Mouse (Mus musculus) erythroblast, embryonic 14.5 days (primary cell): ENCODE results near the gene Kcnab2. TPM values are rescaled to one million over a fixed set of nuclear protein-coding genes. Genes with fewer than 3 reads are reported as not detected.

Experiments
- H3K27me3 ChIP-seq: 2 replicates; pipeline ENCODE4 v1.6.1; 2012; ENCODE audit warnings: inconsistent platforms; ENCODE audit not compliant: control insufficient read depth
- H3K36me3 ChIP-seq: 2 replicates; pipeline ENCODE4 v1.6.1; 2012; ENCODE audit warnings: mild to moderate bottlenecking, inconsistent platforms; ENCODE audit not compliant: control insufficient read depth
- H3K4me1 ChIP-seq: 2 replicates; pipeline ENCODE4 v1.6.1; 2012; ENCODE audit warnings: inconsistent platforms; ENCODE audit not compliant: control insufficient read depth
- H3K4me3 ChIP-seq: replicated peaks from 2 replicates; pipeline ENCODE3; 2012; ENCODE audit warnings: moderate library complexity, mild to moderate bottlenecking, inconsistent platforms
- H3K9me3 ChIP-seq: 2 replicates; pipeline ENCODE4 v1.6.1; 2012; ENCODE audit warnings: low read length, inconsistent platforms, mixed read lengths; ENCODE audit not compliant: control insufficient read depth
- GATA1 ChIP-seq: IDR thresholded peaks from 2 replicates; pipeline ENCODE4 v1.6.1; 2012; ENCODE audit warnings: low read length, inconsistent platforms, mixed read lengths
- TAL1 ChIP-seq: IDR thresholded peaks from 3 replicates; pipeline ENCODE4 v1.6.1; 2012; ENCODE audit warnings: low read length, inconsistent platforms, mixed read lengths
- polyA plus RNA-seq: library from polyadenylated mRNA; stranded (reverse); fragments of >175 nt; gene quantifications from 2 replicates; pipeline ENCODE4 v1.2.3, GENCODE M21; 2012

Gene Kcnab2
- polyA plus RNA-seq, 1 experiment, result 0.19 TPM

DNA sequence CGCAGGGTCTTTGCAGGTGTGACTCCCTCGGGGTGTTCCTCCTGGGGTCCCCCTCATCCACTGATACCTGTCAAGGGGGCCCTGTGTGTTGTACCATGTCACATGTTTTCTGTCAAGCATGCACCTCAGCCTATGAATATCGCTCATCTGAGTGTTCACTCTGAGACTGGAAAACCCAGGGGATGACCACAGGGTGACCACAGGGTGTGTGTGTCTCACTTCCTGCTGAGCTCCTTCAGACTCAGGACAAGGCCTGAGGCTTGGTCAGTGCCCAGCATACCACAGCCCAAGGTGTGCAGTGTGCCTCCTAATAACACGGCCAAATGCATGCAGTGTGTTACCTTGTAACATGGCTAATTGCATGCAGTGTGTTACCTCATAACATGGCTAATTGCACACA is 20.0 kb downstream of the Kcnab2 start:
- Histone ChIP-seq H3K36me3 (no peaks in the 10 kb centered on the region), H3K9me3 (peaks cover 5% of the 10 kb centered on the region; the same call in 1 of the 2 replicates), H3K4me1 (no peaks in the 10 kb centered on the region), H3K27me3 (no peaks in the 10 kb centered on the region), H3K4me3 (no peak overlapping the region)
- TF ChIP-seq TAL1 (no peak), GATA1 (no peak)

DNA sequence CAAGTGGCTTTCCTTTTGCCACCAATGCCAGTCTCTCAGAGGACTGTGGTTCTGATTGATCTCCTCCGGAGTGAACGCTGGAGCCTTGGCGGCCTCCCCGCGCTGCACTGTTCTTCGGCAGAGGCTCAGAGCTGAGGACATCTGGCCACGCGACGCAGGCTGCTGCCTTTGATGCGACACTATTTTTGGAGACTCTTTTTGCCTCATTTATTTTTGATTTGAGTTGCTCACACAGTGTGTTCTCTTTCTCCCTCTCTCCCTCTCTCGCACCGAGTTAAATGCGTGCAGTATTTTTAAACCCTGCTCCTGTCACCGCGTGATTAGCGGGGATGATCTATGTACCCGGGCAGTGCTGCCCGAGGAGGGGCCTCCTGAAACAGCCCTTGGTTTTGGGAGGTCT is 21.1 kb downstream of the Kcnab2 start:
- H3K27me3 ChIP-seq, result no peaks in the 10 kb centered on the region
- no peaks in the 10 kb centered on the region for H3K36me3 ChIP-seq
- H3K4me1 ChIP-seq, result no peaks in the 10 kb centered on the region
- TF ChIP-seq TAL1 (no peak), GATA1 (no peak)
- H3K4me3 ChIP-seq, result no peak overlapping the region
- H3K9me3 ChIP-seq, result peaks cover 5% of the 10 kb centered on the region; the same call in 1 of the 2 replicates

DNA sequence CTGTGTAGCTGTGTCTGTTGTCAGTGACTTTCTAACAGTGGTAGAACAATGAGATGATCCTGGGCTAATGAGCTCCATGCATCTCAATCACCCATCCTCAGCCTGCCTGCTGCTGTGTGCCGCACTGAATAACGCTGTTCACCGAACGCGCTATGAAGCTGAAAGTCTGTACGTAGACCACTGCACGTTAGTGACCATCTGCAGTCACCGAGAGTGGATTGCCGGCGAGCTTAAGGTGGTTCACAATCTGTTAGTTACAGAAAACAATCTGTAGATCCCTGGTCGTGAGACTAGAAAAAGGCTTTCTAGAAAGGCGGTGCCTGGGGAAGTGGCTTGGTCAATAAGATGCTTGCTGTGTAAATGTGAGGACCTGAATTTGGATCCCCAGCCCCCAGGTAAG is 23.5 kb downstream of the Kcnab2 start:
- Histone ChIP-seq H3K36me3 (no peaks in the 10 kb centered on the region), H3K27me3 (no peaks in the 10 kb centered on the region), H3K4me3 (no peak overlapping the region), H3K9me3 (peaks cover 7% of the 10 kb centered on the region), H3K4me1 (no peaks in the 10 kb centered on the region)
- TF ChIP-seq TAL1, result no peak
- TF ChIP-seq GATA1, result no peak

DNA sequence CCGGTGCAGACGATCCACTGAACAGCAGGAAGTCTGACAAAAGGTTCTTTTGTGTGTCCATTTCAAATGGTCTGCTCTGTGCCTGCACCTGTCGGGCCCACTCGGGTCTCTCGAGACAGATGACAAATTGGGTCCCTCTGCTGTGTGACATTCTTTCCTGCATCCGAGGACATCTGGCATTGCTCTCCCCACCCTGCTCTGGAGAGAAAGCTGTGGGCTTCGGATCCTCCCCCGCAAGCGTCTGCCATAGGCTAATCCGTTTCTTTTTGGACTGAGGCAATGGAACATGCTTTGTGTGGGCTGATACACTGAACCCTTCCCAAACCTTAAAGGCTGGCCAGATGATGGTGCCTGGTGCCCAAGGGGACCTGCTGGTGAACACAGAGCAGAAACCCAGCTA is 24.6 kb downstream of the Kcnab2 start:
- TF ChIP-seq GATA1 (no peak), TAL1 (no peak)
- Histone ChIP-seq H3K9me3 (peaks cover 5% of the 10 kb centered on the region), H3K27me3 (no peaks in the 10 kb centered on the region), H3K4me3 (no peak overlapping the region), H3K36me3 (no peaks in the 10 kb centered on the region), H3K4me1 (peaks cover 6% of the 10 kb centered on the region)

DNA sequence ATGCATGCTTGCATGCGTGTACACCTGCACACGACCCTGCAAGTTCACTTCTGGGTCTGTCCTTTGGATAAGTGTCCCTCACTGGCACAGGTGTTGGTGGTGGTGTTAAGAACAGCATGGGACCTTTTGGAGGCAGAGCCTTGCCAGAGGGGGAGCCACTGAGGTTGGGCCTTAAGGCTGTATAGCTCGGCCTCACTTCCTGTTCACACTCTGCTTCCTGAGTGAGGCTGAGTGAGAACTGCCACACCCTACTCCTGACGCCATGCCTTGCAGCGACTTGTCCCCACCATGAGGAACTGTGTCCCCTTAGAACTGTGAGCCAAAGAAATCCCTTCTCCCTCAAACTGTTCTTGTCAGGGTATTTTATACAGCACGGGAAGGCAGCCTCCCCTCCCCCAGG is 26.3 kb downstream of the Kcnab2 start:
- no peak for TF ChIP-seq TAL1
- TF ChIP-seq GATA1, result no peak
- Histone ChIP-seq H3K27me3 (no peaks in the 10 kb centered on the region), H3K9me3 (peaks cover 3% of the 10 kb centered on the region), H3K36me3 (no peaks in the 10 kb centered on the region), H3K4me1 (peaks cover 9% of the 10 kb centered on the region), H3K4me3 (no peak overlapping the region)

DNA sequence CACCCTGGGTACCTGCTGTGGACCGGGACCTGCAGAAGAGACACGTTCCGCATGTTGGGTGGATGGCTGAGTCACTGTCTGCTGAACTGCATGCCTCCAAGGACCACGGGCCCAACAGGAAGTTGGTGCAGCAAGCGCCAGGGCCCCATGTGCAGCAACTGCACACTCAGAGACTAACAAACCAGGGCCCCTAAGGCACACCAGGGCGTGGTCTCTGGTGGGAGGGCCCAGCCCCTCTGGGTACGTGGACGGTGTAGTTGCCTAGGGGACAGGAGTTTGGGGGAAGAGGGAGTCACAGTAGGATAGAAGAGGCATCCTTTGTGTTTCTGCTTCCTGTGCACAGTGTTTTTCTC is 29.0 kb downstream of the Kcnab2 start:
- H3K36me3 ChIP-seq, result no peaks in the 10 kb centered on the region
- H3K4me1 ChIP-seq, result peaks cover 9% of the 10 kb centered on the region
- peak overlapping the region; percentile 30 for H3K4me3 ChIP-seq
- peaks cover 3% of the 10 kb centered on the region for H3K9me3 ChIP-seq
- H3K27me3 ChIP-seq, result no peaks in the 10 kb centered on the region
- TF ChIP-seq GATA1, result no peak
- no peak for TF ChIP-seq TAL1

DNA sequence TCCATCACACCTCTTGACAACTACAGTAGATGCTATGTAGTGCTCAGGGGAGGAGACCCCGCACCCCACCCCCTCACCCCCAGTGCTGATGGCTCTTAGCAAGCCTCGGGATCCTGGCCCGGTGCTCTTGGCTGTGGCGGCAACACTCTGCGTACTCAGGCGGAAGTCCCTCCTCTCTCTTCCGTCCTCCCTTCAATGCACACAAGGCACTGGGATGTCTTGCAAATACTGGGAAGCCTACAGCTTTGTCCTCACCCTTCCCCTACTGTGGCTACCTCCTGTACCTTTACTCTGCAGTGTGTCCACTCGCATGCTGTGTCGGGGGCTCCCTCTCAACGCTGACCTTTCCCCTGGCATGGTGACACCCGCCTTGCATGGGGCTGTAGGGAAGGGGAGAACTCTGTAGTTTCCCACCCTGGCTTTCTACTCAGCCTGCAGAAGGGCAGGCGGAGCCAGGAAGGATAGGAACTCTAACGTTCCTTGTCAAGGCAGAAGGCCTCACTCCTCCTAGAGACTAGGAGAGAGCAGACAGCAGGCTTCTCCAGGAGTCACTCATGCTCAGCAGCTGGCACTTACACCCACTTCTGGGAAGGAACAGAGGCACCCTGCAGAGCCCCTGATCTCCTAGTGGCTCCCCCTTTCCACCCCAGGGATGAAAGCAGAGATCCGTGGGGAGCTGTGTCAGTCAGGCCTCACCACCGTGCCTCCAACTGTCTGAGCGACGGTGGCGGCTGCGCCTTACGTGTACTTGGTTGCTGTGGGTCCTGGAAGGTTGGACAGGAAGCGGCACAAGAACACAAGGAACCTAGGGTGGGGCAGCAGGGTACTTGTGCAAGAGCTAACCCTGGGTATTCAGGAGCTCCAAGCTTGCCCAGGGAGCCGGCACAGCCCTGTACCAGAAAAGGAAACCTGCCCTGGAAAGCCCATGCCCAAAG is 29.7 kb downstream of the Kcnab2 start:
- TF ChIP-seq TAL1, result no peak
- no peak for TF ChIP-seq GATA1
- H3K36me3 ChIP-seq, result no peaks in the 10 kb centered on the region
- peaks cover 3% of the 10 kb centered on the region for H3K9me3 ChIP-seq
- H3K27me3 ChIP-seq, result no peaks in the 10 kb centered on the region
- peaks cover 9% of the 10 kb centered on the region for H3K4me1 ChIP-seq
- peak overlapping the region; percentile 30 for H3K4me3 ChIP-seq

DNA sequence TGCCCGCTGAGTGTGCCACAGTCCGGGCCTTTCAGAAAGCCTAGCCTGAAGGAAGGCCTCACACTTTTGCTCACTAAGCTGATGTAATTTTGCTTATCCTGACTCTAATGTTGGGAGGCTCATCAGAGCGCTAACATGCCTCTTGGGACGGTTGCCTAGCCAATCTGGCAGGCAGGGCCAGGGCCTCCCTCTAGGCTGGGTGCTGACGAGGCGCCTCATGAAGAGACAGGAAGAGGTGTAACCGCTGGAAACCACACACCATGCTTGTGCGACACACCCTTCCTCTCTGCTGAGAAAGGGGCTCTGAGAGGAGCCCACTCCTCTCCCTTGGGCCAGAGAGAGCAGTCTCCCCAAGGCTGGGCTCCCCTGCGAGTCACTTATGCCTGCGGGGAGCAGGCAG is 31.5 kb downstream of the Kcnab2 start:
- Histone ChIP-seq H3K4me1 (peaks cover 9% of the 10 kb centered on the region), H3K4me3 (no peak overlapping the region), H3K36me3 (no peaks in the 10 kb centered on the region), H3K27me3 (no peaks in the 10 kb centered on the region), H3K9me3 (no peaks in the 10 kb centered on the region)
- TF ChIP-seq GATA1, result no peak
- no peak for TF ChIP-seq TAL1

DNA sequence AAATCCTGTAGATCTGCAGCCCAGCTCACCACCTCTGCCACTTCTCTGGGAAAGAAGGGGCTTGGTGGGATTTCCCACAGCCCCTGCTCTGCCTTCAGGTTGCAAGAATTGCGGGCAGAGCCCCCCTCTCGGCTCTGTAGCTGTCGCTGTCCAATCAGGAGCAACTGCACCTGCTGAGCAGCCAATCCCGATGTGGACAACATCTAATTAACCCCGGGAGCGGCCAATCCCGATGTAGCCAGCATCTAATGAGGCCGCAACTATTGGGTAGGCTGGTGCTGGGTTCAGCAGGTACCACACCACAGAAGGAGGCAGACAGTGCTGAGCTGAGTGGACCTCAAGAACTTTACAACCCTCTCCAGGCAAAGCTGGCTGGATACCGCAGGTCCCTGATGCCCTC is 36.1 kb downstream of the Kcnab2 start:
- Histone ChIP-seq H3K9me3 (no peaks in the 10 kb centered on the region), H3K36me3 (no peaks in the 10 kb centered on the region), H3K4me1 (no peaks in the 10 kb centered on the region; the same call in 1 of the 2 replicates), H3K4me3 (no peak overlapping the region), H3K27me3 (no peaks in the 10 kb centered on the region)
- TF ChIP-seq GATA1 (no peak), TAL1 (no peak)
